Mouse (Mus musculus) intestine, embryonic 15.5 days (tissue): ENCODE measurements around the gene Gm20479. TPM values are rescaled to one million over a fixed set of nuclear protein-coding genes. Genes with fewer than 3 reads are reported as not detected.

Source experiments
- ATAC-seq: fragments of 200-750 bp; cut with Nextera tagmentation; 2 replicates; pipeline ENCODE4 v1.8.0; 2017; ENCODE audit warnings: moderate TSS enrichment, moderate library complexity
- H3K27ac ChIP-seq: fragments of 300-500 bp; sonication (generic); 2 replicates; pipeline ENCODE4 v1.5.1; 2015; ENCODE audit warnings: mild to moderate bottlenecking, inconsistent platforms
- H3K27me3 ChIP-seq: fragments of 300-500 bp; sonication (generic); replicated peaks from 2 replicates; pipeline ENCODE4 v1.6.1; 2015; ENCODE audit warnings: inconsistent platforms
- H3K36me3 ChIP-seq: fragments of 300-500 bp; sonication (generic); 2 replicates; pipeline ENCODE4 v1.6.1; 2015; ENCODE audit warnings: inconsistent platforms
- H3K4me1 ChIP-seq: fragments of 300-500 bp; sonication (generic); replicated peaks from 2 replicates; pipeline ENCODE4 v1.6.1; 2015; ENCODE audit warnings: inconsistent platforms
- H3K4me2 ChIP-seq: fragments of 300-500 bp; sonication (generic); replicated peaks from 2 replicates; pipeline ENCODE4 v1.6.1; 2015; ENCODE audit warnings: mild to moderate bottlenecking, inconsistent platforms
- H3K4me3 ChIP-seq: fragments of 300-500 bp; sonication (generic); replicated peaks from 2 replicates; pipeline ENCODE4 v1.5.1; 2015; ENCODE audit warnings: inconsistent platforms
- H3K9ac ChIP-seq: fragments of 300-500 bp; sonication (generic); 2 replicates; pipeline ENCODE4 v1.6.1; 2015; ENCODE audit warnings: inconsistent platforms
- H3K9me3 ChIP-seq: fragments of 300-500 bp; sonication (generic); 2 replicates; pipeline ENCODE4 v1.6.1; 2016; ENCODE audit warnings: inconsistent platforms
- WGBS: fragments of 180-500 bp; shearing (Covaris S2); methylation state at CpG from one replicate; pipeline ENCODE4 v1.1.7; 2015; 5-methylcytosine and 5-hydroxymethylcytosine counted together
- polyA plus RNA-seq: library from polyadenylated mRNA; unstranded; fragments of >200 nt; fragmentation: Nextera tagmentation; extraction: Ambion mirVana; gene quantifications from 2 replicates; pipeline ENCODE4 v1.2.1, GENCODE M21; 2015

Gene Gm20479
- polyA plus RNA-seq, 1 experiment from 2014 or later: 1.8 TPM

DNA sequence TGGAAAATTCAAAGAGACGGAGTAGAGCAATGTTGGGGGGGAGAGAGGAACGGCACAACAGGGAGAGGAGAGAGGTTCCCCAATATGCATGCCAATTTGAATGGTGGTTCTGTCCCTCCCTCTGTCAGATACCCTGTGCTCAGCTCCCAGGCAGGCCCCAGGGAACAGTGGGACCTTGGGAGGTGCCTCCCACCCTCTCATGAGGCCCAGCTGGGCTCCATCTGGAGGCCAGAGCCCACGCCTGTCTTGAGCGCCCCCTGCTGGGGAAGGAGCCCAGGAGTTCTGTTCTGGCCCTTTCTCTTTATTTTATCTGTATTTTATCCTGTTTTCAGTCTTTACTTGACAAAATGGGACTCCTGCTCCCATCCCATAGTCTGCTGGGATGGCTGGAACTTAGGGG lies 27.5 kb upstream of the Gm20479 start:
- no peaks in the 10 kb centered on the region for H3K9me3 ChIP-seq
- 44% methylated on average over 4 of the region's 4 CpGs for WGBS
- ATAC-seq: no peak
- no peak overlapping the region for H3K4me2 ChIP-seq
- no peak overlapping the region for H3K9ac ChIP-seq
- H3K4me3 ChIP-seq: no peak overlapping the region
- no peak overlapping the region for H3K27ac ChIP-seq
- peaks cover 5% of the 10 kb centered on the region for H3K4me1 ChIP-seq
- H3K36me3 ChIP-seq: no peaks in the 10 kb centered on the region
- no peaks in the 10 kb centered on the region; the same call in 1 of the 2 replicates for H3K27me3 ChIP-seq

GRCm38 (mm10) chr7:27384134-27384533 lies 26.9 kb upstream of the Gm20479 start:
- Histone ChIP-seq H3K4me1 (peaks cover 5% of the 10 kb centered on the region), H3K36me3 (no peaks in the 10 kb centered on the region), H3K27me3 (no peaks in the 10 kb centered on the region; the same call in 1 of the 2 replicates), H3K27ac (no peak overlapping the region), H3K9ac (no peak overlapping the region), H3K9me3 (no peaks in the 10 kb centered on the region), H3K4me2 (no peak overlapping the region), H3K4me3 (no peak overlapping the region)
- WGBS: 75% methylated on average over 5 of the region's 5 CpGs
- ATAC-seq: no peak

DNA sequence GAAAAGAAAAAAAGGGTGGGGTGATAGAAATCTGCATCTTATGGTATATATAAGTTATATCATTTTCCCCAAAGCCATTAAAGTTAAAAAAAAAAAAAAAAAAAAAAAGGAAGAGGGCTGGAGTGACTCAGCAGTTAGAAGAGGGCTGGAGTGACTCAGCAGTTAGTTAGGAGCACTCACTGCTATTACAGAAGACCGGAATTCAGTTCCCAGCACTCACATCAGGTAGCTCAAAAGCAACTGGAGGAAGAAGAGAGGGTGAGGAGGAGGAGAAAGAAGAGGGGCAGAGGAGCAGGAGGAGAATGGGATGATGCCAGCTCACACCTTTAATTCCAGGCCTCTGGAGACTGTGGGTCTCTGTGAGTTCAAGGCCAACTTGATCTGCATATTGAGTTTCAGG lies 26.0 kb upstream of the Gm20479 start:
- H3K27me3 ChIP-seq: no peaks in the 10 kb centered on the region; the same call in 1 of the 2 replicates
- H3K27ac ChIP-seq: no peak overlapping the region
- 79% methylated on average over 1 of the region's 1 CpGs for WGBS
- no peak overlapping the region for H3K9ac ChIP-seq
- H3K4me1 ChIP-seq: peaks cover 5% of the 10 kb centered on the region
- H3K4me3 ChIP-seq: no peak overlapping the region
- no peaks in the 10 kb centered on the region for H3K9me3 ChIP-seq
- ATAC-seq: no peak
- no peak overlapping the region for H3K4me2 ChIP-seq
- no peaks in the 10 kb centered on the region for H3K36me3 ChIP-seq

- Histone ChIP-seq H3K4me3 (no peak overlapping the region), H3K9ac (no peak overlapping the region), H3K27ac (no peak overlapping the region), H3K9me3 (no peaks in the 10 kb centered on the region), H3K4me1 (peaks cover 5% of the 10 kb centered on the region), H3K4me2 (no peak overlapping the region), H3K36me3 (no peaks in the 10 kb centered on the region), H3K27me3 (peaks cover 15% of the 10 kb centered on the region)
- no peak for ATAC-seq
- WGBS: 56% methylated on average over 4 of the region's 4 CpGs
These were observed 24.3 kb upstream of the Gm20479 start for GRCm38 (mm10) chr7:27381560-27381959.

- no peak overlapping the region for H3K27ac ChIP-seq
- H3K9me3 ChIP-seq: no peaks in the 10 kb centered on the region
- no peak overlapping the region for H3K9ac ChIP-seq
- H3K4me1 ChIP-seq: peaks cover 5% of the 10 kb centered on the region
- H3K4me3 ChIP-seq: no peak overlapping the region
- peaks cover 18% of the 10 kb centered on the region for H3K27me3 ChIP-seq
- WGBS: 35% methylated on average over 1 of the region's 1 CpGs
- H3K36me3 ChIP-seq: no peaks in the 10 kb centered on the region
- ATAC-seq: no peak
- no peak overlapping the region for H3K4me2 ChIP-seq
These were observed 23.8 kb upstream of the Gm20479 start for GRCm38 (mm10) chr7:27381009-27381408.

DNA sequence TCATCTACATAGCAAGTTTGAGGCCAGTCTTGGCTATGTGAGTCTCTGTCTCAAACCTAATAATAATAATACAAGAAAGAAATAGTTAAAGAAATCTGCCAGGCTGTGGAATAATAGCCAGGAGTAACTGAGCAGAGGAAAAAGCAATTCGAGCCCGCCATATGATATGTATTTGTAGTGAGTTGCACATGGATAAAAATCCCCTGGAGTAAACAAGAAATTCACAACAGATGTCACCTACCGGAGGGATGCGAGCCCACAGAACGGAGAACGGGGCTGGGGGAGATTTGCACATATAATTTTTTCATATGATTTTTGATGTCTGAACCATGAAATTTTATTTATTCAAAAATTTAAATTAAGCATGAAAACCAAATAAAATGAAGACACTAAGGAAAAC lies 22.6 kb upstream of the Gm20479 start:
- Histone ChIP-seq H3K4me2 (no peak overlapping the region), H3K27ac (no peak overlapping the region), H3K9ac (no peak overlapping the region), H3K9me3 (no peaks in the 10 kb centered on the region), H3K4me3 (no peak overlapping the region), H3K36me3 (no peaks in the 10 kb centered on the region), H3K4me1 (peaks cover 4% of the 10 kb centered on the region), H3K27me3 (peaks cover 29% of the 10 kb centered on the region)
- 80% methylated on average over 6 of the region's 6 CpGs for WGBS
- ATAC-seq: no peak

GRCm38 (mm10) chr7:27378431-27378830 lies 21.2 kb upstream of the Gm20479 start:
- H3K27ac ChIP-seq: no peak overlapping the region
- 13% methylated on average over 4 of the region's 4 CpGs for WGBS
- no peaks in the 10 kb centered on the region for H3K9me3 ChIP-seq
- H3K4me1 ChIP-seq: no peaks in the 10 kb centered on the region
- peaks cover 40% of the 10 kb centered on the region for H3K27me3 ChIP-seq
- peak; percentile 62; the same call in 1 of the 2 replicates for ATAC-seq
- no peaks in the 10 kb centered on the region for H3K36me3 ChIP-seq
- no peak overlapping the region for H3K4me3 ChIP-seq
- no peak overlapping the region for H3K9ac ChIP-seq
- H3K4me2 ChIP-seq: no peak overlapping the region

GRCm38 (mm10) chr7:27375274-27375673 lies 18.1 kb upstream of the Gm20479 start:
- WGBS: 1% methylated on average over 22 of the region's 22 CpGs
- H3K36me3 ChIP-seq: no peaks in the 10 kb centered on the region
- peaks cover 67% of the 10 kb centered on the region for H3K27me3 ChIP-seq
- no peak overlapping the region for H3K9ac ChIP-seq
- peaks cover 10% of the 10 kb centered on the region; the same call in 1 of the 2 replicates for H3K4me1 ChIP-seq
- ATAC-seq: no peak
- no peaks in the 10 kb centered on the region for H3K9me3 ChIP-seq
- no peak overlapping the region for H3K4me2 ChIP-seq
- H3K4me3 ChIP-seq: no peak overlapping the region
- no peak overlapping the region for H3K27ac ChIP-seq

- Histone ChIP-seq H3K9ac (no peak overlapping the region), H3K9me3 (no peaks in the 10 kb centered on the region), H3K36me3 (no peaks in the 10 kb centered on the region), H3K27me3 (peaks cover 85% of the 10 kb centered on the region), H3K4me3 (peak overlapping the region; percentile 23), H3K4me1 (peaks cover 19% of the 10 kb centered on the region), H3K27ac (no peak overlapping the region), H3K4me2 (peak overlapping the region; percentile 58)
- peak; percentile 34; the same call in 1 of the 2 replicates for ATAC-seq
- 3% methylated on average over 44 of the region's 44 CpGs for WGBS
These were observed 14.7 kb upstream of the Gm20479 start for GRCm38 (mm10) chr7:27371715-27372462.

DNA sequence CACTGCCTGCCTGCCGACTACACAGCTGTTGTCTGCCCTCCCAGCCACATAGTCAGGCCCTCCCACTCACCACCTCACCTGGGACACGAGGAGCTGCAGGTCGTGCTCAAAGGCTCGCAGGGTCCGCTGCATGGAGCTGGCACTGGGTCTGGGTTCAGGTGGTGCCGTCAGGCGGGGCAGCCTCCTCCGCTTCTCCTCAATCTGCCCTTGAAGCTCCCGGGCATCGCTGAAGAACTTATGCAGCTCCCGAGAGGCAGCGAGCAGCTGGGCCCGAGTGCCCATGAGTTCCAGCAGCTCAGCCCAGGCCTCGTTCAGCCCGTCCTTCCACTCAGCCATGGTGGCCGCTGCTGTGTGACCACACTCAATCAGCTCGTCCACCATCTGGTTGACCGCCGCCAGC lies 11.9 kb upstream of the Gm20479 start:
- Histone ChIP-seq H3K27ac (no peak overlapping the region), H3K36me3 (no peaks in the 10 kb centered on the region), H3K9ac (no peak overlapping the region), H3K4me3 (no peak overlapping the region), H3K27me3 (peaks cover 90% of the 10 kb centered on the region), H3K4me1 (peaks cover 21% of the 10 kb centered on the region), H3K9me3 (no peaks in the 10 kb centered on the region), H3K4me2 (no peak overlapping the region)
- no peak for ATAC-seq
- WGBS: 85% methylated on average over 19 of the region's 19 CpGs

DNA sequence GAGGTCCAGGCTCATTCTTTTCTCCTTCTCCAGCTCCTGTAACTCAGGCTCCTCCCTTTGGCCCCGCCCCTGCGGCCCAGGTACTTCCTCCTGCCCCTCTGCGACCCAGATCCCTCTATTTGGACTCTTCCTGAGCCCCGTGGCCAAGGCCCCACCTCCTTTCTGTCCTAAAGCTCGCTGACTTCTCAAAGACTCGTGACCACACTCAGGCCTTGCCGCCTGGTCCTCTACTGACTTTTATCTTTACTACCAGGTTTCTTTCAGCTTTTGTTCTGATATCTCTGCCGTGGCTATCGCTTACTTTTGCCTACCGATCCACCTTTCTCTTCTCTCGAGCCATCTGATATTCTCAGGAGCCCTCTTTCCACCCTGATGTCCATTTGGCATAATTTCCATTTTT lies 10.8 kb upstream of the Gm20479 start:
- WGBS: 18% methylated on average over 11 of the region's 11 CpGs
- Histone ChIP-seq H3K36me3 (no peaks in the 10 kb centered on the region), H3K4me1 (peaks cover 21% of the 10 kb centered on the region), H3K9ac (no peak overlapping the region), H3K4me2 (peak overlapping the region; percentile 47), H3K9me3 (no peaks in the 10 kb centered on the region), H3K27ac (no peak overlapping the region), H3K4me3 (peak overlapping the region; percentile 5; the same call in 1 of the 2 replicates), H3K27me3 (peaks cover 87% of the 10 kb centered on the region)
- ATAC-seq: peak; percentile 42

DNA sequence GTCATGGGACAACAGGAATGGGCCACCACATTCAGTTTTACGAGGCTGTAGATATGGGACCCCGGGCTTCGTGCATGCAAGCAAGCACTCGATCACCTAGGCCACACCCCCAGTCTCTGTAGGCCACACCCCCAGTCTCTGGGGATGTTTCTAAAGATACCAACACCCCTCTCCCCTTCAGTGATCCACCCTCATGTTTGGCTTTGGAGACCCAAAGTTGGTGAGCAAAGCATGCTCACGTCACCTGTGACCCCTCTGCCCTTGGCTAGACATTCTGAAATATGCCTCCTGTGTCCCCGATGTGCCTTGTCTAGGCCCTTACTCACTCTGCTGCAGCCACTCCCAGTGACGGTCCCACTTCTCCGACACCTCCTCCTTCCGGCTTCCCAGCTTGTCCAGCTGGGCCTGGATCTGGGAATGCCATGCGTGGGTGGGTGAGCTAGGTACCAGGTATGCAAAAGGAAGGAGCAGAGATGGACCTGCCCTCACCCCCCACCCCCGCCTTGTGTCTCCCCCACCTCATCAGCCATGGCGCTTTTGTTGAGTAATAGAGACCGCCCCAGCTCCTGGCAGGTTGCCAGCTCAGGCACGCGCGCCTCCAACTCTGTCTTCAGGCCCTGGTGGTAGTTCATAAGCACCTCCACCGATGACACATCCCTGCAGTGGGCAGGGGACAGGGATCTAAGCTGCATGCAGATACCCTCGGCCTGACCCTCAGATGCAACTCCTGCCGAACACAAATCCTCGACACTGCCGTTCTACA lies 9.0 kb upstream of the Gm20479 start:
- no peak for ATAC-seq
- H3K4me1 ChIP-seq: peaks cover 11% of the 10 kb centered on the region
- H3K27me3 ChIP-seq: peaks cover 74% of the 10 kb centered on the region
- H3K27ac ChIP-seq: no peak overlapping the region
- no peak overlapping the region for H3K4me3 ChIP-seq
- WGBS: 37% methylated on average over 21 of the region's 21 CpGs
- H3K9ac ChIP-seq: no peak overlapping the region
- no peak overlapping the region for H3K4me2 ChIP-seq
- H3K36me3 ChIP-seq: no peaks in the 10 kb centered on the region
- H3K9me3 ChIP-seq: no peaks in the 10 kb centered on the region
